Mouse (Mus musculus): ENCODE measurements around the gene Atp8a1.

Gene Atp8a1

GRCm38 (mm10) chr5:67768708-67769107 lies 78.5 kb downstream of the Atp8a1 start:
- DNase-seq (ENCODE audit: low read depth, low spot score) = no peak

DNA sequence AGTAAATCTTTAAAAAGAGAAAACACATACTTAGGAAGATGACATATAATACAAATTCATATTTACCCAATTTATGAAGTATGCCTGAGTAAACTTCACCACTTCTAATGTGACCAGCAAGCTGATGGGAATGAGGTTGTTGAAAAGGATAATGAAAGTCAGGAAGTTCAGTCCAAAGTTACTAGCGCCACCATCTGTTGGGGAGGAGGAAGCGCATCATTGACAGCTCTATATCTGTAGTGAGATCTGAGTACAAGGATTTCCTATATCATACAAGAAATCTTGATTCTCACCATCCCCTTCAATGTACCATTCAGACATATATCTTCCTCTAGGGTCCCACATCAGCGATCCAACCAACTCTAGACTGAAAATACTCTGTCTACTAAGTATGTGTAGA lies 82.4 kb downstream of the Atp8a1 start:
- no peak for DNase-seq (ENCODE audit: low read depth, low spot score)

DNA sequence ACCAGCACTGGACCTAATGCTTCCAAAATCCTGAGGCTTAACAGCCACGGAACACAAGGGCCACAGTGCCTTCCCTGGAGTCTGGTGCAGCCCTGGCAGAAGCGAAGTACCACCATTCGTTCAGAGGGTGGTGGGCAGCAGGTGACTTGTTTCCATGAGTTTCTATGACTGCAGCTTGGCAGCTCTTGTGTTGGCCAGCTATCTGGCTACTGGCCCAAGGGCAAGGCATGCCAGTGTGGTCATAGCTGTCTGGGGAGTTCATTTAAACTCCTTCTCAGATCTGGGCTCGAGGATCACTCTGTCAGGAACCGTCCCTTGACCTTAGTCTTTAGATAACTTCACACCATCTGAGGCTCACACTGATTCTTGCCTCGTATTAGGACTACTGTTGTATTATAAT lies 89.1 kb downstream of the Atp8a1 start:
- no peak for DNase-seq (ENCODE audit: low read depth, low spot score)

GRCm38 (mm10) chr5:67756138-67756537 lies 91.1 kb downstream of the Atp8a1 start:
- DNase-seq (ENCODE audit: low read depth, low spot score) = peak; percentile 21

DNA sequence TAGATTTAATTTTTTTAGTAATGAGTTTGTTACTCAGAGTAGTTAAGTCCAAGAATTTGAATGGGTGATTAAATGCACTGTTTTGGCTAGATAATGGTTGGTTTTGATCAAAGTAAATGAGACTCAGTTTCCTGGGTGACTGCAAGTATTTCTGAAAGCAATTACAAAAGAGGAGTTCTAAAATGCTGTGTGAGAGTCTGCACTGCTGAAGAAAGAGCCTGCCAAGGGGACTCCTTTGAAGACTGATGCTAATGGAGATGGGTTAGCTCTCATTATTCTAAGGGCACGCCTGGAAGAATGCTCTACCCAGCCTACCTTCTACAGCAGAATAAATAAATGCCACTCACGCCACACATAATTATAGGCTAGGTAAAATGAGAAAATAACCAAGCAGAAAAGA lies 94.2 kb downstream of the Atp8a1 start:
- DNase-seq (ENCODE audit: low read depth, low spot score) = no peak

GRCm38 (mm10) chr5:67752629-67753028 lies 94.6 kb downstream of the Atp8a1 start:
- DNase-seq (ENCODE audit: low read depth, low spot score) = no peak

DNA sequence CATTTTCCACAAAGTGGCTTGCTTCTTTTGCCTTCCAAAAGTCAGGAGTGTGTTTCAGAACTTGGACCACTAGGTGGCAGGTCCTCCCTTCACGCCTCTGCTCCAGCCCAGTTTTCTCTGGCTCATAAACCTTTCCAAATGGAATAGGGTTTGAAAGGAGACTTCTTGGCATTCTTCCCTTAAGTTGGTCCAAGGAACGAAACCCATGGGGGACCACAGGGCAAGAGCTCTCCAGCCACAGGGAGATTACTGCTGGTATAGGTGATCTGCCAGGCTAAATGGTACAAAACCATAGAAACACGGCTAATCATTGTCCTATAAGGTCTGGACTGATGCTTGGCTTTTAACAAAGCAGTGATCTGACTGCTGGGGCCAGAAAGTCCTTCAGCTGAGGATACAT lies 95.2 kb downstream of the Atp8a1 start:
- no peak for DNase-seq (ENCODE audit: low read depth, low spot score)

DNA sequence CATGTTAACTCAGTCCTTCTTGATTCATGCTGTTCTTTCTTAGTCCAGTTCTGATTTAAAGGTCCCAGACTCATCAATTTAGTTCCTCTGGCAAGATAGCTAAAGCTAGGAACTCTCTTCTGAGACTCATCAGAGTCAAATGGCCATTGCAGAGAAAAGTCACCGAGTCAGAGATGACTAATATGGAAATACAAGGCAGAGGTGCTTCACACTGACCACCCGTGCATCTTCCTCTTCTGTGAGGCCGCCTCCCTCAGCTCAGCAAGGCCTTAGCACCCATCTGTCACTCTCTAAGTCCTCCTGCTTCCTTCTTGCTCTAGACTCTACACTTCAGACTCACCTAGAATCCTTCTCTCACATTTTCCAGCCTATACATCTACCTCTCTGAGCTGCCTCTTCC lies 108.0 kb downstream of the Atp8a1 start:
- no peak for DNase-seq (ENCODE audit: low read depth, low spot score)

GRCm38 (mm10) chr5:67738133-67738532 lies 109.1 kb downstream of the Atp8a1 start:
- DNase-seq (ENCODE audit: low read depth, low spot score) = no peak

- DNase-seq (ENCODE audit: low read depth, low spot score) = no peak
Observed at GRCm38 (mm10) chr5:67735771-67736170, 111.5 kb downstream of the Atp8a1 start.

- no peak for DNase-seq (ENCODE audit: low read depth, low spot score)
Observed at GRCm38 (mm10) chr5:67733551-67734258, 113.5 kb downstream of the Atp8a1 start.

DNA sequence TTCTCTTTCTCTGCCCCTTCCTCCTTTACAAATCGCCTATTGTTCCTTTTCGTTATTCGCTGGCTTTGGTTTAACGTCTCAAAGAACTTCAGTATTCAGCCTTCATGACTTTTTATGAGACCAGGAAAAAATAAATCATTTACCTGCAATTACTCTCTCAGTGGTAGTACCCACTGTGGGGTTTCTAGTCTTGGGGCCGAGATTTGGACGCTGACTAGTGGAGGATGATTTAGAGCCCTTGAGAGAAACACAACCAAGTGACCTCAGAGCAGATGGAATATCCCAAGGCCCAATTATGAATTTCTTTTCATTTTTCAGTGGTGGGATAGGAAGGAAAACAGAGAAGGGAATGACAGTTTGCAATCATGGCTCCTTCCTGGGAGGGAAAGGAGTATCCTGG lies 114.1 kb downstream of the Atp8a1 start:
- DNase-seq (ENCODE audit: low read depth, low spot score) = no peak

DNA sequence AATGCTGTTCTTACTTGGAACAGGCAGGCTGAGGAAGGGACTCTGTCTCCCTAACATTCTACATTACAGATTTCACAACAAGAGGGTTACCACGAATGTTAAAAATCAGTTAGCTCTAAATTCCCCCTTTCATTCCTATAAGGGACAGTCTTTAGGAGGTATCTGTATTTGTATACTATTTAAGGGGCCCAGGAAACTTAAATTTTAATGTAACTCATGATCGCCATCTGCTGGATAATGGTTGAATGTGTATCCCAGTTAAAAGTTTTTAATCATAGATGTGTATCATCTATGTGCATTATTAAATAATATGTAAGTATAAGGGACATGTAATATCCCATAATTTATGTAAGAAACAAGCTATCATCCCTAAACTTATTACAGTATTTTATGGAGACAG lies 119.5 kb downstream of the Atp8a1 start:
- no peak for DNase-seq (ENCODE audit: low read depth, low spot score)

DNA sequence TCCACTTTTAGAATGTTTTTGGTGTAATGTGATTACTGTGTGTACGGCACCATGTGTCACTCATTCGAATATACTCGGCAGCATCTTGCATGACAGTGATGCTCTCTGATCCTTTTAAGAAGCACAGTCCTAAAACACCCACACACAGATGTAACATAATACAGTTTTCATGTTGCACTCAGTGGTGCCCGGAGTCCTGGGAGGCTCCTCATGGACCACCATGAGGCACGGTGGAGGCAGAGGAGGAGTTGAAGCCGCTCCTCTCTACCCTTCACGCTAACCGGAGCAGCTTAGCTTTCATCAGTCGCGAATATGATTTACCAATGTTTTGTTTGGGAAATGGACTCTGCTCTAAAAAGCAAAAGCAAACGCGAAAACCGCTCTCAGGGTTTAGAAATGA lies 120.4 kb downstream of the Atp8a1 start:
- no peak for DNase-seq (ENCODE audit: low read depth, low spot score)

GRCm38 (mm10) chr5:67701641-67702040 lies 145.6 kb downstream of the Atp8a1 start:
- no peak for DNase-seq (ENCODE audit: low read depth, low spot score)

DNA sequence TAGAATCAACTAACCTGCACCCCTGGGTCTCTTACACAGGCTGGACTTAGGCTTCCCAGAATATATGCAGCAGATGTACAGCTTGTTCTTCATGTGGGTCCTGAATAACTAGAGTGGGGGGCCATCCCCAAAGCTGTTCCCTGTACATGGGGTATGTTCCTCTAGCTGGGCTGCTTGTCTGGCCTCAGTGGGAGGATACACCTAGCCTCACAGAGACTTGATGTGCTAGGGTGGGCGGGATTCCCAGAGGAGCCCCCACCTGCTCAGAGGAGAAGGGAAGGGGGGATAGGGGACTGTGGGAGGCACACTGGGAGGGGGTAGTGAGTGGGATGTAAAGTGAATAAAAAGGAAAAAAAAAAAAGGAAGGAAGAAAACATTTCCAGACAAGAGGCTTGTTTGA lies 147.8 kb downstream of the Atp8a1 start:
- no peak for DNase-seq (ENCODE audit: low read depth, low spot score)

DNA sequence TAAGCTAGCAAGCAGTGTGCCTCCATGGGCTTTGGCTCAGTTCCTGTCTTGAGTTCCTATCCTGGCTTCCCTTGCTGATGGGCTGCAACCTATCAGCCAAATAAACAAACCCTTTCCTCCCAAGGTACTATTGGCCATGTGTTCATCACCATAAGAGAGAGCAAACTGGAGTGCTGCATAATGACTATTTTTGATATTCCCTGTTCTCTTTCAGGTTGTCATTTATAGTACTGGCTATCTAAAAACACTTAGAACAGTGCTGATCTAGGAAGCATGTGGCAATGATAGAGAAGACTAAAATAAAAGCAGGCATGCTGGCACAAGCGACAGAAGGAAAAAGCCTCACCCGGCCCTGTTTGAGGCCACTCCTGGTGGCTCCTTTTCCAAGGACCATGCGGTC lies 149.1 kb downstream of the Atp8a1 start:
- DNase-seq (ENCODE audit: low read depth, low spot score) = no peak

- DNase-seq (ENCODE audit: low read depth, low spot score) = no peak
Observed at GRCm38 (mm10) chr5:67696741-67697596, 150.3 kb downstream of the Atp8a1 start.

DNA sequence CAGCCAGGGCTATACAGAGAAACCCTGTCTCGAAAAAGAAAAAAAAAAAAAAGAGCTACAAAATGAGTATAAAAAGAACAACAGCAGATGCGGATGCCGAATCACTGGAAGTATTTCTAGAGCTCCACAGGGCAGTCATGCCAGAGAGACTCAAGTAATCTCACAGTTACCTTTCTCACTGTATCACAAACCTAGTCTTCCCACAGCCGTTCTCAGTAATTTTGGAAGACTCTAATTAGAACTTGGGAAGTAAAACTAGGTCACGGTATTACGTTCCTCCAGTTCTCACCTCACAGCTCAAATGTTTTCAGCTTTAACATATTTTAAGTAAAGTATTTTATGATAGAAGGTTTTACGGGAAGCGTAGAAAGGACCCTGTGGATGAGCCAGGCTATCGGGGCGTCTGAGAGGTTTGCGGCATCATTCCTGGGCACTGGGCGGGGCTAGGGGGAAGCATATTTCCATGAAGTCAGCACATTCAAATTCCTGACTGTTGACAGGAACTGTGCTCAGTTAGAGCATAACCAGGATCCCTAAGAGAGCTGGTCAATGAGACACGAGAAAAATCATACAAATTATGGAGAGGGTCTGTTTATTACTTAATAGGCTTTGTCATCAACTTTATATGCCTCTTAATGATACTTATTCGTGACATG lies 152.1 kb downstream of the Atp8a1 start:
- DNase-seq (ENCODE audit: low read depth, low spot score) = no peak

DNA sequence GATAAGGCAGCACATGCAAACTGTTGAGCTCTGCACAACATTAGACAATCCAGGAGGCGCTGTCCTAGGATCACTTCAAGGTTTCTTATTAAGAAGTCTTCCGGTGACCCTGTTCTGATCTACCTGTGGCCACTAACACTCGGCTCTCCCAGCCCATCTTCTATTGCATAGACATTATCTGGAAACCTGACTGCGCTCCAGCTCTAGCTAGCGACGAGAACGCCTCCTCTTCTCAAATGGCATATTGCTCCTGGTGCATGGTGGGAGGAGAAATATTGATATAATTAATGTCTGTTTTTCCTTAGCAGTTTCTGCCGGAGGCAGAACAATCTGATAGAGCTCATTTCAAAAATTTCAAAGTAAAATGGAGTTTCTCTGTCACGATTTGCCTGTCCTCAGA lies 156.9 kb downstream of the Atp8a1 start:
- DNase-seq (ENCODE audit: low read depth, low spot score) = no peak

DNA sequence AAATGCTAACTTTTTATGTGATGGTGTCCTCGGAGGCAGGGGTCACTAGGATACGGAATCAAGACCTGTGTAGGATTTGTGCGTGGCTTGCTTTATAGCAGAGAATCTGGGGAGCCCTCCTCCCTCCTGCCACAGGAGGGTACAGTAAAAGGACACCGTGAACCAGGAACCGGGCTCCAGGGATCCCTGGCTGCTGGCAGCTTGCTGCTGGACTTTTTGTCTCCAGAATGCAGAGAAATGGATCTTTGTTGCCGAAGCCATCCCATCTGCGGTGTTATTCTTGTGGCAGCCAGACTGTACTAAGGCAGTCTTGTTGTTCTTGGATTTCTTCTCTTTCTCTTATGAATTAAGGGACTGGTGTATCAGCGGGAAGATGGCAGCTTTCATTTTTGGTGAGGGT lies 159.2 kb downstream of the Atp8a1 start:
- no peak for DNase-seq (ENCODE audit: low read depth, low spot score)

GRCm38 (mm10) chr5:67685906-67686305 lies 161.3 kb downstream of the Atp8a1 start:
- DNase-seq (ENCODE audit: low read depth, low spot score) = no peak

DNA sequence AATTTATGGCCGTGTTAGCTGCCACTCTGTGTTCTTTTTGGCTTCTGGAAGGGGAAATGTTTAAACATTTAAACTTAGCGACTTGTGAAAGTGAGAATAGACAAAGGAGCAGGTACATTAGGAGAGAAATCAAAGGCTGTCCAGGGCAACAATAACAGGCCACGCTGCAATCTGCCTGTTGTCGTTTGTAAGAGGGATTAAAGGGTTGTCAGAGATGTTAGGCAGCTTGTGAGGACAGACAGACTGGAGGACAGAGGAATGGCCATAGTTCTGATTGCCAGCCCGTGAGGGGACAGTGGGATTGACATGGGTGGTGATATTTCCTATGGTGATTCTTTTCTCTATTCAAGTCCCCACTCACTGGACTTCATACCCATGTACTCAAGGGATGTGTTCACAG lies 161.8 kb downstream of the Atp8a1 start:
- DNase-seq (ENCODE audit: low read depth, low spot score) = no peak

All from c-Kit-negative CD71-positive TER-119-positive erythroid progenitor cells, embryonic 14.5 days (primary cell).